Mouse (Mus musculus) adrenal gland, adult (tissue): Measurements from ENCODE around the gene Vmn2r120.
"Not testable (repeated sequence)": the region's sequence is repeated elsewhere in the genome, so short reads cannot be mapped to it uniquely, and the experiment has no call there.

Experiments used
- DNase-seq, 2 experiments: peaks; one replicate each; pipeline ENCODE4 v3.0.0; 2022 to 2023; ENCODE audit warnings: low spot score in 1 of 2; ENCODE audit not compliant: inconsistent age in 2 of 2

The Vmn2r120 gene

DNA sequence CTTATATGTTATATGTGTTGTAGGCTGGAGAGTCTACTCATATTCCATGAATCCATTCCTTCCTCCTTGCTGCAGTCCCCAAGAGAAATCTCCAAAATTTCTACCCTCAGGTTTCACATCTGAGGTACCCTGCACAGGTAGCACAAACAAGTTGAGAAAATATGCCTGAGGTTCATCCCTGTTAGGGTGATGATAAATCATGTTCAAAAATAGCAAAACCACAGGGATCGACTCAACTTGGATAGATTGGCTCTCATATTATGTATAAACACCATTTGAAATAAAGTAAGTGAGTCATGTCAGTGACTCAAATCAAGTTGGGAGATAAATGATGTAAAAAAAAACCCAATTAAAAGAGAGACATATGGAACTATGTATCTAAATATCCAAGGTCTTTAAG lies at the start of gene Vmn2r120:
Vmn2r120 (minus strand) TSS at position 101 of the 400 bp plus-strand sequence.
- no peak for DNase-seq

- not testable (repeated sequence) for DNase-seq
Observed at GRCm38 (mm10) chr17:57587273-57587672, 42.0 kb upstream of the Vmn2r120 start.

GRCm38 (mm10) chr17:57574075-57574705 lies 28.9 kb upstream of the Vmn2r120 start:
- no peak for DNase-seq
